Mouse (Mus musculus) lung, adult 2 months (tissue): ENCODE results near the gene Cenpn. TPM values are rescaled to one million over a fixed set of nuclear protein-coding genes. Genes with fewer than 3 reads are reported as not detected.
A peak's percentile ranks its signal among the peaks of the same experiment; 100 is the strongest.

Source experiments
- DNase-seq: peaks from one replicate; pipeline ENCODE4 v3.0.0; 2022
- H3K4me1 ChIP-seq: fragments of 200-500 bp; 2 replicates; pipeline ENCODE4 v1.6.1; 2011; ENCODE audit warnings: low read length; ENCODE audit not compliant: control insufficient read depth, insufficient read depth
- H3K4me3 ChIP-seq: fragments of 200-500 bp; replicated peaks from 2 replicates; pipeline ENCODE3; 2011; ENCODE audit warnings: low read depth, mild to moderate bottlenecking, control low read depth, low read length; ENCODE audit errors: extremely low read depth
- CTCF ChIP-seq: fragments of 200-500 bp; IDR thresholded peaks from 2 replicates; pipeline ENCODE4 v1.5.1; 2011; ENCODE audit warnings: mild to moderate bottlenecking, low read length, control low read depth; ENCODE audit not compliant: insufficient read depth
- POLR2A ChIP-seq: fragments of 200-500 bp; IDR thresholded peaks from 2 replicates; pipeline ENCODE4 v1.6.1; 2011; ENCODE audit warnings: low read depth, mild to moderate bottlenecking, control low read depth, low read length, borderline replicate concordance; ENCODE audit errors: extremely low read depth
- WGBS: fragments of 180-500 bp; shearing (Covaris S2); methylation state at CpG from one replicate; pipeline ENCODE4 v1.1.7; 2018; 5-methylcytosine and 5-hydroxymethylcytosine counted together
- polyA plus RNA-seq: library from polyadenylated mRNA; depleted of rRNA; stranded (reverse); fragments of >200 nt; gene quantifications from 2 replicates; pipeline ENCODE4 v1.2.3, GENCODE M21; 2012

Cenpn gene
- polyA plus RNA-seq, 1 experiment = 1.2 TPM

DNA sequence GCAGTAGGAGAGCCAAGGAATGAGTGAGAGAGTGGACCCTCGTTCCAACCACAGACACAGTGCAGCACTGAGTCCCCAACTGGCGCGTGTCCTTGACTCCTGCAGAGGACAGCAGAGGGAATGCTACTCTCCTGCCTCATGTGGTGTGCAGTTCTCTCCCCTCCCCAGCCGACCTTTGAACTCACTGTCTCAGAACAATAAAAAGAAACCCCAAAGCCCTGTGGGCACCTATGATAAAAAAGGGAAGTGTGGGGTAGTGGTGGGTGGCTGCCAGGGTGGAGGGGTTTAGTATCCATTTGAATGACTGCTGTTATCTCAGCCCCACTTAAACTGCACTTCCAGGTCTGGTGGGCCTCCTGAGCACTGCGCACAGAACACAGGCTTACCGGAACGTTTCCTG is 26.1 kb downstream of the Cenpn start:
- TF ChIP-seq POLR2A (no peak), CTCF (no peak)
- DNase-seq = no peak
- 68% methylated on average over 7 of the region's 7 CpGs for WGBS
- peaks cover 5% of the 10 kb centered on the region; the same call in 1 of the 2 replicates for H3K4me1 ChIP-seq
- H3K4me3 ChIP-seq = no peak overlapping the region

GRCm38 (mm10) chr8:116951369-116951768 is 29.8 kb downstream of the Cenpn start:
- Histone ChIP-seq H3K4me1 (peaks cover 5% of the 10 kb centered on the region; the same call in 1 of the 2 replicates), H3K4me3 (no peak overlapping the region)
- DNase-seq = no peak
- no peak for TF ChIP-seq CTCF
- TF ChIP-seq POLR2A = no peak
- 40% methylated on average over 5 of the region's 5 CpGs for WGBS

DNA sequence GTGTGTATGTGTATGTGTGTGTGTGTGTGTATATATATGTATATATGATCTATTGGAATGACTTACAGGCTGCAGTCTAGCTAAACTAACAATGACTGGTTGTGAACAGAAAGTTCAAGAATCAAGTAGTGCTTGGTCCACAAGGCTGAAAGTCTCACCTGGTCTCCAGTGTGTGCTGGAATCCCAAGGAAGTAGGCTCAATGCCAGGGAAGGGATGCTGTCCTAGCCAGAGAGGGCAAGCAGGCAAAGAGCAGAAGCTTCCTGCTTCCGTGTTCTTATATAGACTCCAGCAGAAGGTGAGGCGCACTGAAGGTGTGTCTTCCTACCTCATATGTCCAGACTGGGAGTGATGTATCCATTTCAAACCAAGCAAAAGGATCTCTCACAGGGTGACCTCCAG is 30.2 kb downstream of the Cenpn start:
- no peak for DNase-seq
- 56% methylated on average over 2 of the region's 2 CpGs for WGBS
- TF ChIP-seq CTCF = no peak
- TF ChIP-seq POLR2A = no peak
- Histone ChIP-seq H3K4me1 (peaks cover 5% of the 10 kb centered on the region; the same call in 1 of the 2 replicates), H3K4me3 (no peak overlapping the region)

DNA sequence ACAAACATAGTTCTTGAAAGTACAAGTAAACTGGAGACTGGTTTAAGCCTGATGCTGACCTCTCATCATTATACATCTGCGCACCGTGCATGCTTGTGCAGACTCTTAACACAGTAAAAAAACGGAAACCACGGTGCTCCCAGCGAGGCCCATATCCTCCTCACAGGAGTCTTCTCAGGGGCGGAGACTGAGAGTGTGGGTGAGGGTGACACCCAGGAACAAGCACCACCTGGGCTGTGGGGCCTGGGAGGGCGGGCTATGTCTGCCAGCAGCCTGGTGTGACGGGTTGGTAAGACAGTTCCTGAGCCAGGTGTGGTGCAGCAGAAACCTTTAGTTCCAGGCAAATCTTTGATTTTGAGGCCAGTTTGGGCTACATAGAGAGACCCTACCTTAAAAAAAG is 30.9 kb downstream of the Cenpn start:
- no peak overlapping the region for H3K4me3 ChIP-seq
- 77% methylated on average over 8 of the region's 8 CpGs for WGBS
- DNase-seq = no peak
- TF ChIP-seq CTCF (no peak), POLR2A (no peak)
- peaks cover 5% of the 10 kb centered on the region; the same call in 1 of the 2 replicates for H3K4me1 ChIP-seq

DNA sequence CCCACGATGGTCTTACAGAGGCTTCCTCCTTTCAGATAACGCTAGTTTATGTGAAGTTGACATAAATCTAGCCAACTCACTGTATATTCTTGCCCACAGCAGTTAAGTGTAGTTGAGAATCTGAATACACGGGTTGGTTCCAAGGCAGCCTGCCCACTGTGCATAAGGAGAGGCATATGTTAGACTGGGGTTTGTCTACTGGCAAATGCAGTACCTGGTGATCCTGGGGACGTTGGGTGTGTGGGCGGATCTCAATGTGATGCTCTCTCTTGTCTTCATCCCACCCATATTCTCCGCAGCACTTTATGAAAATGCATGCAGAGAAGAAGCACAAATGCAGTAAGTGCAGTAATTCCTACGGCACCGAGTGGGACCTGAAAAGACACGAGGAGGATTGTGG is 32.9 kb downstream of the Cenpn start:
- 95% methylated on average over 9 of the region's 9 CpGs for WGBS
- H3K4me3 ChIP-seq = no peak overlapping the region
- no peak for DNase-seq
- TF ChIP-seq CTCF (no peak), POLR2A (no peak)
- H3K4me1 ChIP-seq = peaks cover 5% of the 10 kb centered on the region; the same call in 1 of the 2 replicates

DNA sequence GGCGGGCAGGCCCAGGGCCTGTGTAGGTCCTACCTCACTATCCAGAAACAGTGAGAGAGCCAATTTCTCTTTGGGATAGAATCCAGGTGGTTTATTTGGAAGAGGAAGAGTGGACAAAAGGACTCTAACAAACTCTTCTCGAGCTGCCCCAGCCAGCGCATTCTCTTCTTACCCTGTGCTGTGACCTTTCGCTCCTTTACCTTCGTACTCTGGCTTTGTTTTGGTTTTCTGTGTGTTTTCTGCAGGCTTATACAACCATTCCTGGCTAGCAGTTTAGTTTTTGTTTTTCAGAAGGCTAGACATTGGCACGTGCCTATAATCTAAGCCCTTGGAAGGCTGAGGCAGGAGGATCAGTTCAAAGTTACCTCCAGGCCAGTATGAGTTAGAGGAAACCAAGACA is 48.0 kb downstream of the Cenpn start:
- DNase-seq = no peak
- 85% methylated on average over 6 of the region's 6 CpGs for WGBS

DNA sequence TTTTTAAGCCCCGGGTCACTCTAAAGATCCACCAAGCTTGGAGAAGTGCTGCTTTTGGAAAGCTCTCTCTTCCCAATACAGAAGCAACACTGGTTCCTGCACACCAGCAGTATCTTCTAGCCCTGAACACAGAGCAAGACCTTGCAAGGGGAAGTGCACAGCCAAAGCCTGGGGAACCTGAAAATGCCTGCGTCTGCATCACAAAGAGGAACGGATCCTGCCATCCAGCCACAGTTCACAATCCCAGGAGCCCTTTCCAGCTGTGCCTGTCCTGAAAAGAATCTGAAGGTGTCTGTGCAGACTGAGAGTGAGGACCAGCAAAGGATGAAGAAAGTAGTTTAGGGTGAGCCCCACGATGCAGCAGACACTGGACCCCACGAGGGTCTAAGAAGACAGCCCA is 53.5 kb downstream of the Cenpn start:
- DNase-seq = no peak
- no peaks in the 10 kb centered on the region for H3K4me1 ChIP-seq
- 38% methylated on average over 5 of the region's 5 CpGs for WGBS
- TF ChIP-seq CTCF (no peak), POLR2A (no peak)
- H3K4me3 ChIP-seq = no peak overlapping the region

More for the DNA sequence above, 48.0 kb downstream of the Cenpn start:
- no peak overlapping the region for H3K4me3 ChIP-seq
- TF ChIP-seq CTCF (no peak), POLR2A (no peak)
- no peaks in the 10 kb centered on the region for H3K4me1 ChIP-seq

GRCm38 (mm10) chr8:116975606-116976005 is 54.1 kb downstream of the Cenpn start:
- TF ChIP-seq POLR2A (no peak), CTCF (no peak)
- H3K4me3 ChIP-seq = no peak overlapping the region
- no peak for DNase-seq
- no peaks in the 10 kb centered on the region for H3K4me1 ChIP-seq
- 35% methylated on average over 5 of the region's 5 CpGs for WGBS

DNA sequence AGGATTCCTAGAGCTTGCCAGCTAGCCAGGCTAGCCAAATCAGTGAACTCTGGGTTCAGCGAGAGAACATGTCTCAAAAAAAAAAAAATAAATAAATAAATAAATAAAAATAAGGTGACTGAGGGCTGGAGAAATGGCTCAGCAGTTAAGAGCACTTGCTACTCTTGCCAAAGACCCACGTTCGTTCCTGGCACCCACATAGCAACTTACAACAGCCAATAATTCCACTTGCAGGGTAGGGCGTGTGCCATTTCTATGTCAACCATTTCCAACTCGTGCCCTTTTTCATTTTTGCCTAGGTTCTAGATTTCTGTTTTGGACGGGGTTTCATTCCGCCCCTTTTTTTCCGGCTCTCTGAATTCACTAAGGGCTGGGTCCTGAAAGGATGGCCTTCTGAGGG is 56.5 kb downstream of the Cenpn start:
- TF ChIP-seq POLR2A (no peak), CTCF (no peak)
- no peak for DNase-seq
- WGBS = 21% methylated on average over 8 of the region's 8 CpGs

DNA sequence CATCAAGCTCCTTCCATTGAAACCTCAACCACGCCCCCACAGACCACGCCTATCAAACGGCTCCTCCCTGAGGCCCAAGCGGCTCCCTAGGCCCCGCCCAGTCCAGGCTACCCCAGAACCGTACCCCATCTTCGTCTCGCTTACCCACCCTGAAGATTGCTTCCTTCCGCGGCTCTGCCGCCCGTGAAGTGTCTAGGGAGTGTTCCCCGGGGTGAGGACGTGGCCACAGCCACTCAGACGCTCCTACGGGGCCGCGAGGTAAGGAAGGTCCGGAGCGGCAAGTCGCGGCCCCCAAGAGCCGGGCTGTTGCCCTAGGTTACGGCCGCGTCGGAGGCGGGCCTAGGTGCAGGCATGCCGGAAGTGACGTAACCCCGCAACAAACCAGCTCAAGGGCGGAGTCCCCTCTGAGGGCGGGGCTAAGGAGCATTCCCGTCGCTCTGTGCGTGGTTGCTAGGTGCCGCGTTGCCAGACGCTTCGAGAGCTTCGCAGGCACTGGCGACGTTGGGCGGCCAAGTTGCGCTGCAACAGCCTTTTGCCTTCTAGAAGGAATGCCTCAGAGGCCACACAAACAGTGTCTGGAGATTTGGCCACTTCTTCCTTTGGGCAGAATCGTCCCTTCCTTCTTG is 57.2 kb downstream of the Cenpn start, which contains the start of gene 1700030J22Rik:
Gene 1700030J22Rik, minus strand, starts transcription at position 329 of the 626 bp plus-strand sequence.
- DNase-seq = peak; percentile 99
- WGBS = under 1% methylated on average over 46 of the region's 46 CpGs

More for the DNA sequence above, 56.5 kb downstream of the Cenpn start:
- no peaks in the 10 kb centered on the region for H3K4me1 ChIP-seq
- H3K4me3 ChIP-seq = peak overlapping the region; percentile 92

More for the DNA sequence above, 57.2 kb downstream of the Cenpn start, which contains the start of gene 1700030J22Rik:
- TF ChIP-seq POLR2A (peak; percentile 48; the same call in 1 of the 2 replicates), CTCF (peak; percentile 17; the same call in 1 of the 2 replicates)
- H3K4me3 ChIP-seq = peak within 1 kb of the TSS; percentile 92
- no peaks in the 10 kb centered on the region for H3K4me1 ChIP-seq
